15 mouse cellular contexts compared by ENCODE assay signal in the genomic region with DNA sequence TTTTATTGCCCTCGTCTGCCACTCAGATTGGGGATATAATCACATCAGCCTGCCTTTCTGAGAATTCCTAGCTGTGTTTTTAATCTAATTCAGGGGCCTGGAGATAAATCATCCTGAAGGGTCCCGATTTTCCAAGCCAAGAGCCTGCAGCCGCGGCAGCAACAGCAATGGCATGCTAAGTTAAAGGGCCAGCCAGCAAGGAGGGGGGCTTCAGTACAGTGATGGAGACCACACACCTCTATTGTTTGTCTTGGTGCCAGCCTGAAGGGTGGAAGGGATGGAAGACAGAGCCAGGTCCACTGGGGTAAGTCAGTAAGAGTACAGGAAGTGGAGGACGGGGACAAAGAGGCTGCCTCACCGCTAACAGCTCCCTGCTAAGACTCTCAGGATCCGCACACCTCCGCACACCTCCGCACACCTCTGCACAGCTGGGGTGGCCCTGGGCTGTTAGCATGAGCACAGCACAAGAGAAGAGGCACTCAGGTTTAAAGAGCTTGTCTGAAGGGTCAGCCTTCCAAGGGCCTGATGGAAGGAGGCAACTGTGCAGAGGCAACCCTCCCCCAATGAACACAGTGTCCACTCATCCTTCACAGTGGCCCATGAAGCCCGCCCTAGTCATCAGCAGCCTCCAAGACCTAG. TPM values are rescaled to one million over a fixed set of nuclear protein-coding genes. Genes with fewer than 3 reads are reported as not detected.
DNase-seq lines count a peak whose midpoint lies in the region; ATAC-seq and TF ChIP-seq lines count a peak whose summit lies in the region.
"Had no signal": no experiment of that assay in that cellular context is flagged by ENCODE, and none has a peak within 500 bp of the region (broad histone marks: within the 10 kb centered on the region; RNA-seq: fewer than 3 reads in every experiment).

No protein-coding gene starts in this region.

- ATAC-seq in lung, postnatal 0 days = peak; percentile 73
- no peak for ATAC-seq in limb, embryonic 12.5 days (ENCODE audit: insufficient number of reproducible peaks, insufficient read depth, low FRiP score, low TSS enrichment, low read depth)
- ATAC-seq in stomach, embryonic 14.5 days (ENCODE audit: insufficient number of reproducible peaks, insufficient read depth, low FRiP score, low read depth) = 0 out of 2 replicates have a peak, but pooled peaks have one; percentile 28
- ATAC-seq: forebrain, embryonic 13.5 days; liver, postnatal 0 days had no signal

- no peak overlapping the region for H3K9ac ChIP-seq in lung, postnatal 0 days (replicated peaks; ENCODE audit: low read depth)
- H3K9ac ChIP-seq in limb, embryonic 12.5 days (replicated peaks) = no peak overlapping the region
- no peak overlapping the region for H3K9ac ChIP-seq in stomach, embryonic 14.5 days (replicated peaks; ENCODE audit: low read depth, low read length)
- H3K9ac ChIP-seq: embryonic facial prominence, embryonic 13.5 days; forebrain, embryonic 13.5 days; liver, postnatal 0 days; midbrain, embryonic 12.5 days had no signal

- no peak for DNase-seq in heart, embryonic 10.5 days (ENCODE audit: low spot score)
- no peak for DNase-seq in heart, postnatal 10 days
- DNase-seq in lung, postnatal 0 days (ENCODE audit: low spot score) = peak; percentile 46
- no peak for DNase-seq in lung, adult 2 months
- DNase-seq in right cerebral cortex, postnatal 25 days = no peak
- DNase-seq in gastrocnemius, postnatal 10 days = no peak
- DNase-seq: cerebellum, adult 18-20 months; gastrocnemius, postnatal 36 days; liver, postnatal 0 days; thymus, postnatal 25 days had no signal

- peak overlapping the region; percentile 47 for H3K27ac ChIP-seq in heart, embryonic 10.5 days
- no peak overlapping the region for H3K27ac ChIP-seq in lung, postnatal 0 days (ENCODE audit: low read length)
- peak overlapping the region; percentile 57 for H3K27ac ChIP-seq in limb, embryonic 12.5 days
- H3K27ac ChIP-seq in stomach, embryonic 14.5 days (ENCODE audit: low read length) = peak overlapping the region; percentile 33; the same call in 1 of the 2 replicates
- H3K27ac ChIP-seq: embryonic facial prominence, embryonic 13.5 days; forebrain, embryonic 13.5 days; midbrain, embryonic 12.5 days had no signal

- no peaks in the 10 kb centered on the region for H3K36me3 ChIP-seq in heart, embryonic 10.5 days
- no peaks in the 10 kb centered on the region for H3K36me3 ChIP-seq in lung, postnatal 0 days (ENCODE audit: insufficient read depth, low read length)
- no peaks in the 10 kb centered on the region for H3K36me3 ChIP-seq in limb, embryonic 12.5 days
- no peaks in the 10 kb centered on the region for H3K36me3 ChIP-seq in stomach, embryonic 14.5 days (ENCODE audit: control insufficient read depth, insufficient read depth, low read length)
- H3K36me3 ChIP-seq: embryonic facial prominence, embryonic 13.5 days; midbrain, embryonic 12.5 days had no signal

- no peak overlapping the region for H3K4me3 ChIP-seq in heart, embryonic 10.5 days
- H3K4me3 ChIP-seq in lung, postnatal 0 days (ENCODE audit: low read depth, low read length) = no peak overlapping the region
- no peak overlapping the region for H3K4me3 ChIP-seq in lung, adult 2 months (replicated peaks; ENCODE audit: extremely low read depth, low read depth, low read length)
- H3K4me3 ChIP-seq in limb, embryonic 12.5 days (replicated peaks) = no peak overlapping the region
- H3K4me3 ChIP-seq in stomach, embryonic 14.5 days (ENCODE audit: low read depth, low read length) = no peak overlapping the region
- H3K4me3 ChIP-seq: embryonic facial prominence, embryonic 13.5 days; forebrain, embryonic 13.5 days; midbrain, embryonic 12.5 days had no signal

- no peak for TF ChIP-seq EP300 in lung, postnatal 0 days (IDR thresholded peaks at IDR 0.05)

- H3K27me3 ChIP-seq in heart, embryonic 10.5 days (ENCODE audit: insufficient read depth, poor library complexity, severe bottlenecking) = no peaks in the 10 kb centered on the region
- no peaks in the 10 kb centered on the region for H3K27me3 ChIP-seq in lung, postnatal 0 days (replicated peaks; ENCODE audit: insufficient read depth, low read length)
- peaks cover 12% of the 10 kb centered on the region for H3K27me3 ChIP-seq in limb, embryonic 12.5 days
- H3K27me3 ChIP-seq in stomach, embryonic 14.5 days (ENCODE audit: control insufficient read depth, insufficient read depth, low read length) = no peaks in the 10 kb centered on the region
- H3K27me3 ChIP-seq: embryonic facial prominence, embryonic 13.5 days; forebrain, embryonic 13.5 days had no signal

- no peak overlapping the region for H3K4me2 ChIP-seq in lung, postnatal 0 days (replicated peaks; ENCODE audit: low read depth, low read length)
- H3K4me2 ChIP-seq in limb, embryonic 12.5 days = peak overlapping the region; percentile 15; the same call in 1 of the 2 replicates
- H3K4me2 ChIP-seq in stomach, embryonic 14.5 days (replicated peaks; ENCODE audit: low read depth, low read length) = no peak overlapping the region
- H3K4me2 ChIP-seq: embryonic facial prominence, embryonic 13.5 days; forebrain, embryonic 13.5 days; midbrain, embryonic 12.5 days had no signal

- intact Hi-C loops in heart, postnatal 10 days (cut with DNase I) = no loop called here

- no peaks in the 10 kb centered on the region for H3K9me3 ChIP-seq in heart, embryonic 10.5 days
- H3K9me3 ChIP-seq in lung, postnatal 0 days (ENCODE audit: low read length) = no peaks in the 10 kb centered on the region
- H3K9me3 ChIP-seq in limb, embryonic 12.5 days = no peaks in the 10 kb centered on the region
- no peaks in the 10 kb centered on the region for H3K9me3 ChIP-seq in stomach, embryonic 14.5 days (ENCODE audit: control insufficient read depth, low read depth, low read length)
- H3K9me3 ChIP-seq: embryonic facial prominence, embryonic 13.5 days; forebrain, embryonic 13.5 days; midbrain, embryonic 12.5 days had no signal

- whole genome bisulfite sequencing in heart, embryonic 10.5 days = 66% methylated on average over 10 of the region's 10 CpGs
- 34% methylated on average over 10 of the region's 10 CpGs for WGBS in lung, postnatal 0 days
- 59% methylated on average over 10 of the region's 10 CpGs for WGBS in lung, adult 2 months
- 52% methylated on average over 10 of the region's 10 CpGs for WGBS in limb, embryonic 12.5 days
- 45% methylated on average over 10 of the region's 10 CpGs for WGBS in stomach, embryonic 14.5 days

- TF ChIP-seq CTCF in lung, postnatal 0 days (IDR thresholded peaks at IDR 0.05) = no peak
- TF ChIP-seq CTCF in lung, adult 2 months (IDR thresholded peaks at IDR 0.05; ENCODE audit: insufficient read depth, low read length) = no peak

- no peak for TF ChIP-seq POLR2A in lung, adult 2 months (IDR thresholded peaks at IDR 0.05; ENCODE audit: borderline replicate concordance, extremely low read depth, low read depth, low read length)

- peaks cover 37% of the 10 kb centered on the region for H3K4me1 ChIP-seq in heart, embryonic 10.5 days
- peaks cover 3% of the 10 kb centered on the region; the same call in 1 of the 2 replicates for H3K4me1 ChIP-seq in lung, postnatal 0 days (ENCODE audit: insufficient read depth, low read depth, low read length)
- peaks cover 9% of the 10 kb centered on the region for H3K4me1 ChIP-seq in lung, adult 2 months (ENCODE audit: control insufficient read depth, insufficient read depth, low read length)
- peaks cover 27% of the 10 kb centered on the region for H3K4me1 ChIP-seq in limb, embryonic 12.5 days (replicated peaks)
- peaks cover 10% of the 10 kb centered on the region; the same call in 1 of the 2 replicates for H3K4me1 ChIP-seq in stomach, embryonic 14.5 days (ENCODE audit: control insufficient read depth, insufficient read depth, low read length)

RNA-seq across cellular contexts. Expression of a gene that starts 7.6 kb away (rescaled TPM):
- polyA plus RNA-seq in heart, embryonic 10.5 days (2016; fragmentation: Nextera tagmentation; extraction: Ambion mirVana) = 6.8 and 12.6 TPM in 2 replicates
- 1 to 10 TPM; 7.5 to 8.2 TPM for total RNA-seq in heart, postnatal 10 days (2021)
- polyA plus RNA-seq in lung, postnatal 0 days (2015; fragmentation: Nextera tagmentation; extraction: Ambion mirVana) = 16.4 and 18.4 TPM in 2 replicates
- polyA plus RNA-seq in lung, adult 2 months (2012; rRNA removed) = 55.1 and 77.9 TPM in 2 replicates
- 4.6 and 5.5 TPM in 2 replicates for polyA plus RNA-seq in limb, embryonic 12.5 days (2016; fragmentation: Nextera tagmentation; extraction: Ambion mirVana)
- polyA plus RNA-seq in stomach, embryonic 14.5 days (2014; fragmentation: Nextera tagmentation; extraction: Ambion mirVana) = 15.5 and 16.7 TPM in 2 replicates
- 10 to 100 TPM; 27.8 to 29.9 TPM for total RNA-seq in gastrocnemius, postnatal 10 days (2021)
